Mouse (Mus musculus) lung, adult 2 months (tissue): Measurements from ENCODE around the gene Gm20696.

Experiments
- CTCF ChIP-seq: fragments of 200-500 bp; IDR thresholded peaks from 2 replicates; pipeline ENCODE4 v1.5.1; 2011; ENCODE audit warnings: mild to moderate bottlenecking, low read length, control low read depth; ENCODE audit not compliant: insufficient read depth
- POLR2A ChIP-seq: fragments of 200-500 bp; IDR thresholded peaks from 2 replicates; pipeline ENCODE4 v1.6.1; 2011; ENCODE audit warnings: low read depth, mild to moderate bottlenecking, control low read depth, low read length, borderline replicate concordance; ENCODE audit errors: extremely low read depth

GRCm38 (mm10) chr6:99235588-99235987, 431.0 kb downstream of the Gm20696 start:
- TF ChIP-seq CTCF (no peak), POLR2A (no peak)
